Comparison of ENCODE assay signal across 12 mouse cellular contexts in genomic region chr5:122291149-122291548, GRCm38 (mm10). TPM values are rescaled to one million over a fixed set of nuclear protein-coding genes. Genes with fewer than 3 reads are reported as not detected.
DNase-seq lines count a peak whose midpoint lies in the region; ATAC-seq and TF ChIP-seq lines count a peak whose summit lies in the region.
"Had no signal": no experiment of that assay in that cellular context is flagged by ENCODE, and none has a peak within 500 bp of the region (broad histone marks: within the 10 kb centered on the region; RNA-seq: fewer than 3 reads in every experiment).

No protein-coding gene starts in this region.

- no peak for DNase-seq in heart, adult 2 months
- no peak for DNase-seq in heart, adult 8-10 months (ENCODE audit: low spot score)
- no peak for DNase-seq in spleen, adult 2 months (ENCODE audit: low read depth in 1 of 2, low spot score in 2 of 2)
- DNase-seq in spleen, postnatal 14 days (ENCODE audit: low spot score in 2 of 2) = no peak
- DNase-seq in liver = peak; percentile 79
- DNase-seq in left cerebral cortex, postnatal 10 days (ENCODE audit: extremely low spot score in 1 of 2, low spot score in 2 of 2) = no peak
- DNase-seq in gastrocnemius, postnatal 25 days = no peak
- DNase-seq: midbrain, embryonic 14.5 days had no signal

- intact Hi-C loops in heart, adult 2 months (cut with DNase I) = no loop called here
- intact Hi-C loops in left cerebral cortex, postnatal 10 days (cut with DNase I) = no loop called here

- WGBS in heart, adult 2 months = 47% methylated on average over 6 of the region's 6 CpGs
- WGBS in spleen, adult 2 months = 64% methylated on average over 6 of the region's 6 CpGs
- 61% methylated on average over 6 of the region's 6 CpGs for WGBS in stomach, embryonic 16.5 days

- ATAC-seq in stomach, embryonic 16.5 days (ENCODE audit: insufficient read depth, low FRiP score) = no peak

- TF ChIP-seq EP300 in heart, adult 2 months (IDR thresholded peaks at IDR 0.05; ENCODE audit: insufficient read depth, low read depth, low read length) = no peak

- no peaks in the 10 kb centered on the region for H3K9me3 ChIP-seq in stomach, embryonic 16.5 days (replicated peaks; ENCODE audit: control insufficient read depth, low read length)
- H3K9me3 ChIP-seq: hindbrain, embryonic 12.5 days; neural tube, embryonic 15.5 days had no signal

- no peak overlapping the region for H3K4me3 ChIP-seq in heart, adult 2 months
- no peak overlapping the region for H3K4me3 ChIP-seq in spleen, adult 2 months (ENCODE audit: extremely low read depth, insufficient read depth, insufficient read length)
- no peak overlapping the region for H3K4me3 ChIP-seq in stomach, embryonic 16.5 days (replicated peaks; ENCODE audit: low read length)
- H3K4me3 ChIP-seq: hindbrain, embryonic 12.5 days; limb, embryonic 13.5 days; neural tube, embryonic 15.5 days had no signal

- H3K79me2 ChIP-seq in heart, adult 2 months (replicated peaks; ENCODE audit: control insufficient read depth, insufficient read depth, low read length) = peaks cover 5% of the 10 kb centered on the region

- H3K4me2 ChIP-seq in stomach, embryonic 16.5 days (ENCODE audit: low read depth, low read length) = peak overlapping the region; percentile 20; the same call in 1 of the 2 replicates
- H3K4me2 ChIP-seq: hindbrain, embryonic 12.5 days; limb, embryonic 13.5 days; neural tube, embryonic 15.5 days had no signal

- peak overlapping the region; percentile 47 for H3K9ac ChIP-seq in heart, adult 2 months (ENCODE audit: low read depth, low read length)
- H3K9ac ChIP-seq in stomach, embryonic 16.5 days (ENCODE audit: low read length) = no peak overlapping the region
- H3K9ac ChIP-seq: hindbrain, embryonic 12.5 days; limb, embryonic 13.5 days; neural tube, embryonic 15.5 days had no signal

- peaks cover 28% of the 10 kb centered on the region for H3K4me1 ChIP-seq in heart, adult 2 months (ENCODE audit: control insufficient read depth, insufficient read depth, low read length)
- H3K4me1 ChIP-seq in spleen, adult 2 months (ENCODE audit: control insufficient read depth, insufficient read depth, insufficient read length) = peaks cover 31% of the 10 kb centered on the region
- peaks cover 47% of the 10 kb centered on the region for H3K4me1 ChIP-seq in stomach, embryonic 16.5 days (ENCODE audit: control insufficient read depth, insufficient read depth, low read length)

- TF ChIP-seq POLR2A in heart, adult 2 months (IDR thresholded peaks at IDR 0.05; ENCODE audit: insufficient read depth, low read depth, low read length) = no peak
- no peak for TF ChIP-seq POLR2A in spleen, adult 2 months (IDR thresholded peaks at IDR 0.05; ENCODE audit: low read depth, low read length)

- no peaks in the 10 kb centered on the region for H3K27me3 ChIP-seq in heart, adult 2 months (ENCODE audit: control insufficient read depth, insufficient read depth, low read length)
- no peaks in the 10 kb centered on the region for H3K27me3 ChIP-seq in spleen, adult 2 months (ENCODE audit: control insufficient read depth, insufficient read depth, low read length)
- no peaks in the 10 kb centered on the region for H3K27me3 ChIP-seq in stomach, embryonic 16.5 days (ENCODE audit: control insufficient read depth, insufficient read depth, low read length)
- H3K27me3 ChIP-seq: hindbrain, embryonic 12.5 days; limb, embryonic 13.5 days; neural tube, embryonic 15.5 days had no signal

- no peak overlapping the region; the same call in 1 of the 2 replicates for H3K27ac ChIP-seq in heart, adult 2 months
- H3K27ac ChIP-seq in spleen, adult 2 months (ENCODE audit: insufficient read depth, low read length) = peak overlapping the region; percentile 59
- peak overlapping the region; percentile 76 for H3K27ac ChIP-seq in stomach, embryonic 16.5 days (ENCODE audit: low read length)
- H3K27ac ChIP-seq: hindbrain, embryonic 12.5 days; limb, embryonic 13.5 days; neural tube, embryonic 15.5 days had no signal

- TF ChIP-seq CTCF in heart, adult 2 months (IDR thresholded peaks at IDR 0.05) = no peak
- TF ChIP-seq CTCF in spleen, adult 2 months (IDR thresholded peaks at IDR 0.05; ENCODE audit: extremely low read depth, insufficient read depth, insufficient read length, insufficient replicate concordance) = no peak

- peaks cover 13% of the 10 kb centered on the region for H3K36me3 ChIP-seq in heart, adult 2 months (ENCODE audit: control insufficient read depth, insufficient read depth, low read length)
- no peaks in the 10 kb centered on the region for H3K36me3 ChIP-seq in spleen, adult 2 months (ENCODE audit: control insufficient read depth, insufficient read depth, low read length)
- H3K36me3 ChIP-seq in stomach, embryonic 16.5 days (ENCODE audit: control insufficient read depth, insufficient read depth, low read length) = no peaks in the 10 kb centered on the region

RNA-seq across cellular contexts. Expression of gene Pptc7, which starts 7.0 kb away (rescaled TPM):
- total RNA-seq in heart, adult 2 months (2021) = 100 to 1,000 TPM; 108 to 133 TPM
- 77.5 and 122 TPM in 2 replicates for polyA plus RNA-seq in heart, adult 2 months (2012; rRNA removed)
- 100 to 1,000 TPM; 103 to 141 (median 121) TPM for total RNA-seq in heart, adult 8-10 months (2022)
- 18.8 and 24.5 TPM in 2 replicates for polyA plus RNA-seq in spleen, adult 2 months (2012; rRNA removed)
- 8.0 and 8.3 TPM in 2 replicates for polyA plus RNA-seq in stomach, embryonic 16.5 days (2015; fragmentation: Nextera tagmentation; extraction: Ambion mirVana)
- total RNA-seq in left cerebral cortex, postnatal 10 days (2021) = 10 to 100 TPM; 22.8 to 24.1 TPM
- total RNA-seq in gastrocnemius, postnatal 25 days (2021) = 10 to 100 TPM; 78.9 to 87.0 TPM

RNA-seq across cellular contexts. Expression of gene Tctn1, which starts 26.9 kb away (rescaled TPM):
- 1 to 10 TPM; 3.2 to 3.9 TPM for total RNA-seq in heart, adult 2 months (2021)
- 9.4 and 9.8 TPM in 2 replicates for polyA plus RNA-seq in heart, adult 2 months (2012; rRNA removed)
- 1 to 10 TPM; 3.5 to 5.1 (median 3.8) TPM for total RNA-seq in heart, adult 8-10 months (2022)
- 22.1 and 25.3 TPM in 2 replicates for polyA plus RNA-seq in spleen, adult 2 months (2012; rRNA removed)
- polyA plus RNA-seq in stomach, embryonic 16.5 days (2015; fragmentation: Nextera tagmentation; extraction: Ambion mirVana) = 5.0 and 7.2 TPM in 2 replicates
- total RNA-seq in left cerebral cortex, postnatal 10 days (2021) = 10 to 100 TPM; 13.1 to 15.6 TPM
- 1 to 10 TPM; 1.9 to 2.2 TPM for total RNA-seq in gastrocnemius, postnatal 25 days (2021)
